Mouse (Mus musculus) liver, embryonic 14.5 days (tissue): ENCODE measurements around the gene Ccdc17.

Source experiments
- CTCF ChIP-seq: IDR thresholded peaks from 2 replicates; pipeline ENCODE4 v1.5.1; 2016; ENCODE audit warnings: antibody characterized with exemption, low read depth, control low read depth
- EP300 ChIP-seq: IDR thresholded peaks from 2 replicates; pipeline ENCODE4 v1.6.1; 2016; ENCODE audit warnings: antibody characterized with exemption, low read depth

DNA sequence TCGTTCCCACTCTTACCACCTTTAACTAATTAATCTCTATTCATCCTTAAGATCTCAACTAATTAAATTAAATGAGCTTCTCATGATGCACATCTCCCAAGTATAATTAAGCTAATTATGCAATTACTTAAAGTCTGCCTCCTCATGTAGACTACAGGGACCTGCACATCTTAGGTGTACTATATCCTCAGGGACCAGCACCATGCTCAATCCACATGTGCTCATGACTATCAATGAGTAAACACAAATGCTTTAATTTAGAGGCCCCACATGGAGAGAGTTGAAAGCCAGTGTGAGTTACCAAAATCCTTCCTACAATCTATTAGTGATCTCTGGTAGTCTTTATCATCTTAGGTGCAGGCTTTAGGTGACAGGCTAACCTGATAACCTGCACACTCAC lies 38.7 kb downstream of the Ccdc17 start:
- TF ChIP-seq CTCF (no peak), EP300 (no peak)
